ENCODE assay signal across 22 mouse cellular contexts in the genomic region with DNA sequence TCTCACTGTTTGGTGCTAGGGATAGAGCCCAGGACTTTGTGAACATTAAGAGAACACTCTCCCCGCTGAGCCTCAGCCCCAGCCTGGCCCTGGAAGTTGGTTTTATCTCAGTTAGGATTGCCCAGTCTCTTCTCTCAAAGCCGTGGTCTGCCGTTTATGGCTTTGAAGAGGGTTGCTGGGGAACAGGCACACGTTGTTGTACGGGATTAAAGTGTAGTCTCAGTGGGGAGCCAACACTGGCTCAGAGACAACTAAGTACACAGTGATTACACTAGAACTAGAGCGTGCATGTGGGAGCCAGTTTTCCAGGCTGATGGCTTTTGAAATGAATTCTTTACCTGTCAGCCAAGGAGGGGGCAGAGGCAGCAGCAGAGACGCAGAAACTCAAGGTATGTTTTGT. TPM values are rescaled to one million over a fixed set of nuclear protein-coding genes. Genes with fewer than 3 reads are reported as not detected.
"Had no signal": no experiment of that assay in that cellular context is flagged by ENCODE, and none has a peak within 500 bp of the region (broad histone marks: within the 10 kb centered on the region; RNA-seq: fewer than 3 reads in every experiment).

No protein-coding gene starts in this region.

- H3K27ac ChIP-seq: kidney, embryonic 15.5 days; layer of hippocampus, adult 2 months; limb, embryonic 12.5 days; limb, embryonic 15.5 days; liver, embryonic 14.5 days; macrophage; midbrain, embryonic 15.5 days; neural tube, embryonic 13.5 days had no signal

- H3K36me3 ChIP-seq: kidney, embryonic 15.5 days; limb, embryonic 12.5 days; limb, embryonic 15.5 days; midbrain, embryonic 15.5 days; neural tube, embryonic 13.5 days had no signal

- ATAC-seq: intestine, postnatal 0 days; liver, postnatal 0 days; lung, postnatal 0 days; midbrain, embryonic 15.5 days had no signal

- H3K9me3 ChIP-seq: kidney, embryonic 15.5 days; limb, embryonic 12.5 days; limb, embryonic 15.5 days; midbrain, embryonic 15.5 days; neural tube, embryonic 13.5 days had no signal

- H3K4me2 ChIP-seq: kidney, embryonic 15.5 days; limb, embryonic 12.5 days; limb, embryonic 15.5 days; liver, embryonic 11.5 days; lung, embryonic 14.5 days; midbrain, embryonic 15.5 days; neural tube, embryonic 13.5 days had no signal

- H3K4me3 ChIP-seq: kidney, embryonic 15.5 days; layer of hippocampus, adult 2 months; limb, embryonic 12.5 days; limb, embryonic 15.5 days; midbrain, embryonic 15.5 days; myocyte; neural tube, embryonic 13.5 days had no signal

- H3K9ac ChIP-seq: kidney, embryonic 15.5 days; limb, embryonic 12.5 days; limb, embryonic 15.5 days; liver, embryonic 14.5 days; liver, postnatal 0 days; lung, embryonic 14.5 days; midbrain, embryonic 15.5 days; neural tube, embryonic 13.5 days had no signal

- DNase-seq: kidney, adult 8-10 months; kidney, postnatal 25 days; layer of hippocampus, adult 9-11 months; left cerebral cortex, postnatal 4 days; liver, postnatal 0 days; lung, embryonic 14.5 days; right cerebral cortex, adult 18-20 months; right cerebral cortex, postnatal 14 days; right cerebral cortex, postnatal 4 days; thymus, postnatal 25 days had no signal

RNA-seq across cellular contexts. Expression of a gene that starts 3.9 kb away (rescaled TPM):
- polyA plus RNA-seq: macrophage had no signal
